Mouse (Mus musculus): ENCODE results near the gene Dnajc4.

Gene Dnajc4

GRCm38 (mm10) chr19:6992011-6992858, at the start of gene Dnajc4:
Gene Dnajc4 (minus strand): TSS chr19:6992572.
- DNase-seq (ENCODE audit: low read depth, low spot score) = peak; percentile 98

GRCm38 (mm10) chr19:7041171-7041570, 48.8 kb upstream of the Dnajc4 start:
- DNase-seq (ENCODE audit: low read depth, low spot score) = no peak

- no peak for DNase-seq (ENCODE audit: low read depth, low spot score)
Observed at GRCm38 (mm10) chr19:7040637-7041130, 48.3 kb upstream of the Dnajc4 start.

GRCm38 (mm10) chr19:7039841-7040636, 47.7 kb upstream of the Dnajc4 start, which contains the start of gene Stip1:
Gene Stip1 (minus strand): TSS chr19:7039967.
- peak; percentile 100 for DNase-seq (ENCODE audit: low read depth, low spot score)

- DNase-seq (ENCODE audit: low read depth, low spot score) = peak; percentile 60
Observed at GRCm38 (mm10) chr19:7039088-7039720, 46.8 kb upstream of the Dnajc4 start.

GRCm38 (mm10) chr19:7034006-7034405, 41.6 kb upstream of the Dnajc4 start:
- peak; percentile 46 for DNase-seq (ENCODE audit: low read depth, low spot score)

GRCm38 (mm10) chr19:7029531-7029930, 37.2 kb upstream of the Dnajc4 start:
- no peak for DNase-seq (ENCODE audit: low read depth, low spot score)

- peak; percentile 86 for DNase-seq (ENCODE audit: low read depth, low spot score)
Observed at GRCm38 (mm10) chr19:7020224-7020641, 27.9 kb upstream of the Dnajc4 start.

GRCm38 (mm10) chr19:7019191-7019590, 26.8 kb upstream of the Dnajc4 start, which contains the start of gene Fermt3:
Gene Fermt3 (minus strand): TSS chr19:7019469.
- no peak for DNase-seq (ENCODE audit: low read depth, low spot score)

GRCm38 (mm10) chr19:7018546-7018945, 26.2 kb upstream of the Dnajc4 start:
- no peak for DNase-seq (ENCODE audit: low read depth, low spot score)

GRCm38 (mm10) chr19:7017541-7018457, 25.4 kb upstream of the Dnajc4 start:
- DNase-seq (ENCODE audit: low read depth, low spot score) = no peak

GRCm38 (mm10) chr19:7014481-7015135, 22.2 kb upstream of the Dnajc4 start:
- DNase-seq (ENCODE audit: low read depth, low spot score) = no peak

GRCm38 (mm10) chr19:7013984-7014383, 21.6 kb upstream of the Dnajc4 start:
- DNase-seq (ENCODE audit: low read depth, low spot score) = no peak

- DNase-seq (ENCODE audit: low read depth, low spot score) = no peak
Observed at GRCm38 (mm10) chr19:7012426-7012825, 20.1 kb upstream of the Dnajc4 start.

- DNase-seq (ENCODE audit: low read depth, low spot score) = no peak
Observed at GRCm38 (mm10) chr19:7006892-7007593, 14.7 kb upstream of the Dnajc4 start.

- peak; percentile 41 for DNase-seq (ENCODE audit: low read depth, low spot score)
Observed at GRCm38 (mm10) chr19:6999360-7000063, 7.1 kb upstream of the Dnajc4 start.

- no peak for DNase-seq (ENCODE audit: low read depth, low spot score)
Observed at GRCm38 (mm10) chr19:6997721-6998290, 5.4 kb upstream of the Dnajc4 start.

- DNase-seq (ENCODE audit: low read depth, low spot score) = peak; percentile 82
Observed at GRCm38 (mm10) chr19:6996006-6996405, 3.6 kb upstream of the Dnajc4 start, which contains the start of the genes Nudt22 and Trpt1. Gene Nudt22 (minus strand): TSS chr19:6996117. Gene Trpt1 (plus strand): TSS chr19:6996131.
